Mouse (Mus musculus) intestine, postnatal 0 days (tissue): ENCODE results near the gene Asl. TPM values are rescaled to one million over a fixed set of nuclear protein-coding genes. Genes with fewer than 3 reads are reported as not detected.

Experiments used
- ATAC-seq: fragments of 200-750 bp; cut with Nextera tagmentation; 2 replicates; pipeline ENCODE4 v1.8.0; 2017; ENCODE audit warnings: mild to moderate bottlenecking, moderate TSS enrichment, moderate library complexity
- H3K27ac ChIP-seq: fragments of 300-500 bp; sonication (generic); 2 replicates; pipeline ENCODE4 v1.5.1; 2014; ENCODE audit warnings: mild to moderate bottlenecking, low read depth, low read length, moderate library complexity
- H3K27me3 ChIP-seq: fragments of 300-500 bp; sonication (generic); replicated peaks from 2 replicates; pipeline ENCODE4 v1.6.1; 2014; ENCODE audit warnings: low read length, mixed read lengths; ENCODE audit not compliant: control insufficient read depth, insufficient read depth
- H3K36me3 ChIP-seq: fragments of 300-500 bp; sonication (generic); 2 replicates; pipeline ENCODE4 v1.6.1; 2014; ENCODE audit warnings: mild to moderate bottlenecking, moderate library complexity; ENCODE audit not compliant: control insufficient read depth, insufficient read depth
- H3K4me1 ChIP-seq: fragments of 300-500 bp; sonication (generic); replicated peaks from 2 replicates; pipeline ENCODE4 v1.6.1; 2014; ENCODE audit warnings: antibody characterized with exemption, low read length, mixed read lengths; ENCODE audit not compliant: control insufficient read depth, insufficient read depth
- H3K4me2 ChIP-seq: fragments of 300-500 bp; sonication (generic); replicated peaks from 2 replicates; pipeline ENCODE4 v1.6.1; 2014; ENCODE audit warnings: low read depth, mild to moderate bottlenecking, moderate library complexity
- H3K4me3 ChIP-seq: fragments of 300-500 bp; sonication (generic); 2 replicates; pipeline ENCODE4 v1.5.1; 2014; ENCODE audit warnings: low read depth, low read length
- H3K9ac ChIP-seq: fragments of 300-500 bp; sonication (generic); 2 replicates; pipeline ENCODE4 v1.6.1; 2014; ENCODE audit warnings: mild to moderate bottlenecking, low read depth, low read length
- H3K9me3 ChIP-seq: fragments of 300-500 bp; sonication (generic); 2 replicates; pipeline ENCODE4 v1.6.1; 2016; ENCODE audit warnings: mixed run types; ENCODE audit not compliant: control insufficient read depth
- CTCF ChIP-seq: sonication (generic); IDR thresholded peaks from 2 replicates; pipeline ENCODE4 v1.5.1; 2016; ENCODE audit warnings: low read depth, mild to moderate bottlenecking, control low read depth, antibody characterized with exemption, moderate library complexity
- WGBS: fragments of 180-500 bp; shearing (Covaris S2); extraction: QIAGEN DNeasy Blood & Tissue Kit; methylation state at CpG from one replicate; pipeline ENCODE4 v1.1.7; 2014; 5-methylcytosine and 5-hydroxymethylcytosine counted together
- polyA plus RNA-seq: library from polyadenylated mRNA; unstranded; fragments of >200 nt; fragmentation: Nextera tagmentation; extraction: Ambion mirVana; gene quantifications from 2 replicates; pipeline ENCODE4 v1.2.1, GENCODE M21; 2015

Asl gene
- 148 and 182 TPM in 2 replicates for polyA plus RNA-seq

DNA sequence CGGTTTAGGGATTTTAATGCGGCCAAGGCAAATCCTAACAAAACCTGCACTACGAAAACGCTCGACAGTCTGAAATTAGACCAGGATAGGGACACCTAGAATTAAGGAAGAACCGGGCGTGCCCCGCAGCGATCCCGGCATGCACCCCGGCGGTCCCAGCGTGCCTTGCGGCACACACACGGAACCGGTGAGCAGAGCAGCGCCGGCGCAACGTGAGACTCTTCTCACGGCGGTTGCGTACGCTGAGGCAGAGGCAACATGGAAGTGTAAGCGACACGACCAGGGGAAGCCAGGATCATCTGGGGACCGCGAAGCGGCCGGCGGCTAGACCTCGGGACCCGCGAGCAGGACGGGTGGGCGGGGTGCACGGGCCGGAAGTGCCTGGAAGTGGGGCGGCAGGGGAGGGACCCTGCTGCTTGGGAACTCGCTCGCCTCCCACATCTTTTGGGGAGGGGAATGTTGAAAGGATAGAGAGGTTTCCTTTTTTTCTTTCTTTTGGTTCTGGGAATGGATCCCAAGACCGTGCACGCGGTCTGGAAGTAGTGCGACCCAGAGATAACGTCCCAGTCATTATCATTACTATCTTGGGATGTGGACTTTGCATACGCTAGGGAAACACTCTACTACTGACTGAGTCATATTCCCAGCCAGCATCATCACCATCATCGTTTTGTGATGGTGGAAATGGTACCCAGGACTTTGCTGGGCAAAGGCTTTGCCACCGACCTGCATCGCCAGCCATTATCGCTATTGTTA is at the start of gene Asl, which contains the start of gene Crcp:
Gene Asl (minus strand): TSS at position 106 of the 756 bp plus-strand sequence.
Gene Crcp (plus strand): TSS at position 149 of the 756 bp plus-strand sequence.
- no peak for TF ChIP-seq CTCF
- no peaks in the 10 kb centered on the region for H3K9me3 ChIP-seq
- peak within 1 kb of the TSS; percentile 60 for H3K4me3 ChIP-seq
- peak; percentile 68 for ATAC-seq
- no peaks in the 10 kb centered on the region for H3K36me3 ChIP-seq
- H3K4me1 ChIP-seq: peaks cover 2% of the 10 kb centered on the region; the same call in 1 of the 2 replicates
- H3K27ac ChIP-seq: peak within 1 kb of the TSS; percentile 88
- peak within 1 kb of the TSS; percentile 69 for H3K9ac ChIP-seq
- 2% methylated on average over 51 of the region's 51 CpGs for WGBS
- no peaks in the 10 kb centered on the region for H3K27me3 ChIP-seq
- peak within 1 kb of the TSS; percentile 72 for H3K4me2 ChIP-seq

DNA sequence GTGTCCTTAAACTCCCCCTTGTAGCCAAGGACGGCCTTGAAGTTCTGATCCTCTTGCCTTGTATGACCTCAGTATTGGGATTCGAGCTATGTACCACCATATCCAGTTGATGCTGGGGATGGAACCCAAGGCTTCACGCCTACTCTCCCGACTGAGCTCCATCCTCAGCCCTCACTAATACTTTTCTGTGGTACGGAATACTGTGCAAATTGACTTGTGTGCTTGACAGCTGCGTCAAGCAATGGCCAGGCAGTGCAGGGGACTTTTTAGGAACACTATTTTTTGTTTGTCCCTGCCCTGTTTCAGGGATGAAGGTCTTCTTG is 49.7 kb upstream of the Asl start:
- WGBS: 45% methylated on average over 6 of the region's 6 CpGs
- no peaks in the 10 kb centered on the region for H3K36me3 ChIP-seq
- no peak overlapping the region; the same call in 1 of the 2 replicates for H3K9ac ChIP-seq
- no peak for ATAC-seq
- H3K4me1 ChIP-seq: no peaks in the 10 kb centered on the region
- TF ChIP-seq CTCF: no peak
- H3K27ac ChIP-seq: no peak overlapping the region
- H3K27me3 ChIP-seq: no peaks in the 10 kb centered on the region
- H3K4me2 ChIP-seq: peak overlapping the region; percentile 96
- peak overlapping the region; percentile 67 for H3K4me3 ChIP-seq
- no peaks in the 10 kb centered on the region for H3K9me3 ChIP-seq

DNA sequence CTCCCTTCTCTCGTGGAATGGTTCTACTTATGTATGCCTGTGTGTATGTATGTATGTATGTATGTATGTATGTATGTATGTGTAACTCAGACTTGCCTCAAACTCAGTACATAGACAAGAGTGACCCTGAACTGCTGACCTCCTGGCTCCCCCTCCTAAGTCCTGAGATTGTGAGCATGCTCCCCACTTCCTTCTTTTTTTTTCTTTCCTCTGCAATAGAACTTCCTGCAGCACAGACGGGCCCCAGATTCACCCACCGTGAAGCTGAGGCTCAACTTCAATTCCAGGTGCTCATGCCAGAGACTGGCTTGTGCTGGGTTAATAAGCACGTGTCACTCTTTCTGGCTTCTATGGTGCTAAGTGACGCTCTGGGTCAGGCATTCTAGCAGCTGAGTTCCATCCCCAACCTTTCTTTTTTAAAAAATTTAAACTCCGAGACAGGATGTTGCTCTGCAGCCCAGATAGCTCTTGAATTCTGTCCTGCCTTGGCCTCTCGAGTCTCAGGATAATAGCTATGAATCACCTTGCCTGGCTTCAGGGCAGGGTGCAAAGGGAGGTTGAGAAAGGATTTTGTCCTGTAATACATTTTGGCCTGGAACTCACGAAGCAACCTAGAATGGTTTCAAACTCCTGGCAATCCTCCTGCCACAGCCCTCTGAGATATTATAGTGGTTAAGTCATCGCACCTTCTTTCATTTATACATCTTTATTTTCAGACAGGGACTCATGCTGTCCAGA is 49.2 kb upstream of the Asl start:
- Histone ChIP-seq H3K27me3 (no peaks in the 10 kb centered on the region), H3K9me3 (no peaks in the 10 kb centered on the region), H3K4me3 (no peak overlapping the region), H3K9ac (no peak overlapping the region), H3K36me3 (no peaks in the 10 kb centered on the region), H3K27ac (no peak overlapping the region), H3K4me2 (no peak overlapping the region), H3K4me1 (no peaks in the 10 kb centered on the region)
- ATAC-seq: no peak
- WGBS: 64% methylated on average over 9 of the region's 9 CpGs
- TF ChIP-seq CTCF: no peak

DNA sequence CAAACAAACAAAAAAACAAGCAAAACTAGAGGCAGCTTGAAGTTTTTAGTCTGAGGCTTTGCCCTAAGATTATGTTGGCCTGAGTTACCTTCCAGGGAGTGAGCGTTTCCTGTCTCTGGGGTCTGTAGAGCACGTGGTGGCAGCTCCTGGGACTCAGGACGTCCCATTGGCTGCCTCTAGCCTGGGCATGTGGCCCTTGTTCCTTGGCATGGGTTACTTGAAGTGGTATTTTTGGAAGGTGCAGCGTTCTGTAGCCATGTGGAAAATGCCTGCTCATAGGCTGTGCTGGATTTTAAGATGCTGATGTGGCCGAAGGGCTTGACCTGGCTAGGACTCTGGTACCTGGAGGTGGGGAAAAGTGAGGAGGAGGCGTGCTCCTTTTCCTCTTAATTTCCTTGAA is 47.3 kb upstream of the Asl start:
- H3K9ac ChIP-seq: no peak overlapping the region
- no peak overlapping the region for H3K4me2 ChIP-seq
- TF ChIP-seq CTCF: no peak
- no peaks in the 10 kb centered on the region for H3K27me3 ChIP-seq
- H3K4me1 ChIP-seq: no peaks in the 10 kb centered on the region
- no peak overlapping the region for H3K27ac ChIP-seq
- 75% methylated on average over 6 of the region's 6 CpGs for WGBS
- ATAC-seq: no peak
- no peaks in the 10 kb centered on the region for H3K36me3 ChIP-seq
- H3K9me3 ChIP-seq: no peaks in the 10 kb centered on the region
- no peak overlapping the region for H3K4me3 ChIP-seq

DNA sequence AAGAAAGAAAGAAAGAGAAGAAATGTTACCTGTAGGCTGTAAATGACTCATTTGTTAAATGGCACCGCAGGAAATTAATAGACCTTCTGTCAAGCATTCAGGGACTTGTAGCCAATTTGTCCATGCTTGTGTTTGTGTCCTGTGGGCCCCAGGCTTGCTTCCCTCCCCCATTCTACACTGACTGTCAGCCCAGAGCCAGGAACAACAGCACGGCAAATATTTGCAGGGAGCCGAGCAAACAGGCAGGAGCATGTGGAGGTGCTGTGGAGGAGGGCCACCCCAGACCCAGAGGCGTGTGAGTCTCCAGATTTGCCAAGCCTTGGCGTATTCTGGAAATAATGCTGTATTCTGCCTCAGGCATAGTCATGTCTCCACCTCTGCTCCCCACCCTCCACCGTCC is 45.4 kb upstream of the Asl start:
- TF ChIP-seq CTCF: no peak
- no peaks in the 10 kb centered on the region for H3K27me3 ChIP-seq
- H3K9me3 ChIP-seq: no peaks in the 10 kb centered on the region
- H3K9ac ChIP-seq: no peak overlapping the region
- no peak overlapping the region for H3K27ac ChIP-seq
- no peak overlapping the region for H3K4me3 ChIP-seq
- H3K4me1 ChIP-seq: no peaks in the 10 kb centered on the region
- no peak overlapping the region for H3K4me2 ChIP-seq
- no peaks in the 10 kb centered on the region for H3K36me3 ChIP-seq
- no peak for ATAC-seq
- 41% methylated on average over 6 of the region's 6 CpGs for WGBS

DNA sequence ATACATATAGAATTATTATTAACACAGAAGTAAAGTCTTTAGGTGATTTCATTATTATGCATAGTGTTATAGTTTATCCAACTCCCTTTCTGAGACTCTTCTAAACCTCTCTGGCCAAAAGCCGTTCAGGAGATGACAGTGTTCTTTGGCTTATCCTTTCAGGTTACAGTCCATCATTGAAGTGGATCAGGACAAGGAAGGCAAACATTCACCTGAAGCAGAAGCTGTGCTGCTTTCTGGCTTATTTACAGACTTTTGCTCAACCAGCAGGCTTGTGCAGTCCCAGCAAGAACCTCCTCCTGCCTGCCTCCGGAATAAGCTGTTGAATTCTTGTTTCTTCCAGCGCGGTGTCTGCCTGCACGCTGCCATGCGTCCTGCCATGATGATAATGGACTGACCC is 44.0 kb upstream of the Asl start, which contains the start of gene Tpst1:
Gene Tpst1 (plus strand): TSS at position 301 of the 400 bp plus-strand sequence.
- TF ChIP-seq CTCF: no peak
- Histone ChIP-seq H3K4me2 (no peak within 1 kb of the TSS), H3K27me3 (no peaks in the 10 kb centered on the region), H3K4me3 (no peak within 1 kb of the TSS), H3K36me3 (no peaks in the 10 kb centered on the region), H3K27ac (no peak within 1 kb of the TSS), H3K9me3 (no peaks in the 10 kb centered on the region), H3K4me1 (no peaks in the 10 kb centered on the region), H3K9ac (no peak within 1 kb of the TSS)
- no peak for ATAC-seq
- WGBS: 88% methylated on average over 6 of the region's 6 CpGs
